Mouse (Mus musculus) layer of hippocampus, postnatal 36 days (tissue): ENCODE measurements at regions not wholly inside any gene's neighbourhood (a gene's known extent, or its start where the extent isn't known, plus 50 kb on each side); places are given as distances from the start of the nearest gene placed in this dataset.

Experiments
- DNase-seq, 2 experiments: peaks; one replicate each; pipeline ENCODE4 v3.0.0; 2022

DNA sequence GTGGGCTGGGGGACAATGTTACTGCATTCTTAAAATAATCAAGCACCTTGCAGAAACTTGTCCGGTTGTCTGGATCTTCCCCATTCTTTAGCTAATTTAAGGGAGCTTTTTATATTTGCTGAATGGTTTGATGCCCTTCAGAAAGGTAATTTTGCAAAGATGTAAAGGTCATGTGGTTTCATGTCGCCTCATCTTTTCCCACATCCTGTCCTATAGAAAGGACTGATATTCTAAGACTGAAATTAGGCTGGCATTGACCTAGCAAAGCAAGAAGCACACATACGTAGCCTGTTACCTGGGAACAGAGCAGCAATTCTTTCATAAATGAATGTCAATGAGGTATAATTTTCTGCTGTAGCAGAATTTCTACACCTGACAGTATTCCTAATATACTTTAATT, 315.4 kb downstream of the Cog6 start:
- no peak for DNase-seq

GRCm38 (mm10) chr3:52693813-52694212, 323.2 kb downstream of the Cog6 start:
- peak in 1 of 2 experiments; percentile 4 for DNase-seq

GRCm38 (mm10) chr3:52685434-52686181, 331.4 kb downstream of the Cog6 start:
- DNase-seq, result no peak

DNA sequence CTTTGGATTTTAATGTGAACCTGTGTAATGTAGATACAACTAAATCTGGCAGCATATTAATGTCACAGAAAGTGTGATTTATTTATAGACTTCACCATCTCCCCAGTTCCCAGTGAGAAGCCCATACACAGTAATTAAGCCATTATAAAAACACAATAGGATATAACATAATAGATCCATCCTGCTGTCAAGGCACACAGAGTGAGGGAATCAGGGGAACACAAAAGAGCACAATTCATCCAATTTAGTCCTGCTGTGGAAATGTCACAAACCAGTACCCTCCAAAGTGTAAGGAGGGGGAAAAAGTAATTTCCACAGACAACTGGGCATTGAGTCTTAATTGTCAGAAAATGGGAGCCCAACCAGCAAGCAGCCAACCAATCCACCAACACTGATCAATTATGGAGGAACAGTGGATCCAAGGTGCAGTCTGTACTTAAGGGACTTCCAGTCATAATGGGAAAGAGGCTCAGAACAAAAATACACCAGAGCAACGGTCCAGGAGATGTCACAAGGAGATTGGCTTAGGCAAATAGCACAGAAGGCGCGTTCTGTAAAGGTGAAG, 336.1 kb downstream of the Cog6 start:
- no peak for DNase-seq

- DNase-seq, result no peak
These were observed 340.0 kb downstream of the Cog6 start for GRCm38 (mm10) chr3:52676886-52677670.

GRCm38 (mm10) chr3:52670628-52671028, 346.4 kb downstream of the Cog6 start:
- no peak for DNase-seq

DNA sequence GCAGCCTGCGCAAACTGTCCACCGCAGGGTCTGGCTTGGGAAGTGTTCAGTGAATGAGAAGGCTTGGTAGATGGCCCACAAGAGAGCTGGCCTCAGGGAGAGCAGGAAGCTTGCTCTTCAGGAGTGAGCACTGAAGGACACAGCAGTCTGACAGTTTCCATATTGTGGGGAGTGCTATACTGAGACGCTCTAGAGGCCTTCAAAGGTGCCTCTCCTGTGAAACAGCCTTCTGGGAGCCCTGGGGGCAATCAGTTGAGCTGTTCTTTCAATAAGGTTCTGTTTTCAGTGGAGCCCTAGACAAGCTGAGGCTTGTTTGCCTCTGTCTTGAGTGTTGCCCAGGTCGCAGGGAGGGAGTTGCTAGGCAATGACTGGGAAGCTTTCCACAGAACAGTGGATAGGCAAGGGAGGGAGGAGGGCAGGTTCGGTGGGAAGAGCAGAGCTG, 353.9 kb downstream of the Cog6 start:
- peak; percentile 35 to 62 for DNase-seq

DNA sequence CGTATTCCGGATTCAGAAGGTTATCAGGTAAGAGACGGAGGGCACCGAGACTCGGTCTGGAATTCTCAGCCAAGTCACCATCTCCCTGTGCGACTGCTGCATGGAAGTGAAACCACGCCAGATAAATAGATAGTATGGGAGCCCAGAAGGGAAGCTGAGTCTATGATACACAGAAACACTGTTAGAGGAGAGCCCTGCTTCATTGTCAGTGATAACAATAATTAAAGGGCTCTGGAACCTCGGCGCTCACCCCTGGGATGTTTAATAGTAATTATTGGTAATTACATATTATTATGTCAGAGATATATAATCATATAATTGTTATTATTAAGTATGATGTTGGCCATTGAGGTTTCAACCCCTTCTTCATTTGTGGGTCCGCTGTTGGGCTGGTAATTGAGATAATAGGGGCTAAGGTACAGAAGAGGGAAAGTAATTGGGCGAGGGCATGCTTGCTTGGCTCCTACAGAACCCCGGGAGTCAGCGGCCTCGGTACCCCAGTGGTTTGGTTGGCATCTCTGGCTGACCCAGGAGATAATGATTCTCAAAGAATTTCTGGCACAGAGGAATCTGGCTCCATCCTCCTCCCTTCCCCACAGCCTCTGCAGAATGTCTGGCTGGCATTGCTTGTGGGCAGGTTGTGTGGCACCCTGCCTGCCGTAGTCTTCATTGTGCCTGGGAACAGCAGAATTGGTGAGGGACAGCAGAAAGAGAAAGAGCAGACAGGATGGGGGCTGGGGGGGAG, 354.7 kb downstream of the Cog6 start:
- DNase-seq, result peak; percentile 43 to 49

- DNase-seq, result no peak
These were observed 364.0 kb downstream of the Cog6 start for GRCm38 (mm10) chr3:52653006-52653405.

- DNase-seq, result no peak
These were observed 364.6 kb downstream of the Cog6 start for GRCm38 (mm10) chr3:52652476-52652870.

DNA sequence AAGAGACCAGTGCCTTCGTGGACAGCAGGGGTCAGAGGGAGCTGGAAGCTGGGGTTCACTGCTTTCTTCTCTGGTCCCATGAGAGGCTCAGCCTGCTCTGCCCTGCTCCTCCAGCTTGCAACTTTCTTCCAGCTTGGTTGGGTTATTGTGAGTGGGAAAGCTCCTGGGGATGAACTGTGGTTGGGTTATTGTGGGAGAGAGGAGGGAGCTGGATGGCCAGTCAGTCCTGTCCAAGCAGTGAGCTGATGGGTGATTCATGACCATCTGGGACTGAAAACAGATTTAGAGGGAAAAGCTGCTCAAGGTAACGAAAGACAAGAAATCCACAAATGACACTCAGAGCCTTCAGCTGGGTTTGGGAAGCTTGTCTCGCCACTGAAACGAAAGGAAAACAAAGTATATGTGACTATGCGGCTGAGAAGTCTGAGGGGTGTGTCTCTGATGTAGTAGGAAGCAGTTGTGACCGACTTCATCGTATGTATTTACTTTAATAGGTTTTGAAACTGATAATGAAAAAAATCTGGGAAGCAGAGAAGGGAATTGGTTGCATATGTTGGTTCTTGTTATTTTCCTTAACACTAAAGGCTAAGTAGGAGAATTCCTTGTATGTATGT, 365.1 kb downstream of the Cog6 start:
- no peak for DNase-seq

- no peak for DNase-seq
These were observed 367.0 kb downstream of the Cog6 start for GRCm38 (mm10) chr3:52650071-52650470.

DNA sequence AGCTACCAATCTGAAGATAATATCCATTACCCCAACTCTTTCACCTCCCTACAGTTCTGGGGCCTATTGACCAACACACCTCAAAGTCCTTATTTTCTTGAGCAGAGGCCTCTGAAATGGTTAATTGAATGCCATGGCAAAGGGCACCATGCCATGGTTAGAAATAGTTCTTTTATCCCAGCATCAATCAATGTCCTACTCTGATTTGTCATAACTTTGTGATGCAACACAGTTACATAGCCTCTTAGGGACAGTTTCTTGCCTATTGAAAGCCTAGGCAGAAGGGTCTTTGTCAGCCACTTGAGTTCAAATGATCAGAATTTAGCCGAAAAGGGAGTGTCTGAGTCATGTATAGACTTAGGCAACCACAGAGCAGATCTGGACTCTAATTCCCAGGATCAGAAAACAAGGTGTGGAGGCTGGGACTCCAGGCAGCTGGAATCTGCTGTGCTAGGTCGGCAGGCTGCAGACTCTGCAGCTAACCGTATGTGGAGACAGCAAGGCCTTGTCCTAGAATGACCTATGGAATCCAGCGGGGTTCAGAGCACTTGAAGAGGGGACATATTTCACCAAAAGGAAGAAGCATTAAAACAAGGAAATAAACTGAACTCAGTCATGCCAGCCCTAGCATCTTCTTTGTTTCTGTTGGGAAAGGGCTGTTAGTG, 368.1 kb downstream of the Cog6 start:
- DNase-seq, result no peak

DNA sequence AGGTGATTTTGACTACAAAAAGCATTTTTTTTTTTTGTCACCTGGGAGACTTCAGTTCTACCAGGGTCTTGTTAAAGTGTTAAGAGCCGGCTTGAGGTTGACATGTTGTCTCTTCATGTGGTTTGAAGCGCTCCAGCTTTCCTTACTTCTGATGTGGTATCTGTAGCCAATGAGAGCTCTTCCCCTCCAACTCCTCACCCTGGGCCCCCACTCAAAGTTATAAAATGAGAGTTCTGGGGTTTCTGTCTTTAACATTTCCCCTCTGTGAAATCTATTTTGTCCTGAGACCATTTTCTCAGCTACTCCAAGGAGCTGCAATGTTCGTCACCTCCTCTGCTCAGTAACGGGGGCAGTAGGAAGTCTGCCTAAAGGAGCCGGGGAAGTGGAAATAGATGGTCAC, 369.1 kb downstream of the Cog6 start:
- DNase-seq, result no peak

GRCm38 (mm10) chr3:52647161-52647692, 369.8 kb downstream of the Cog6 start:
- no peak for DNase-seq

DNA sequence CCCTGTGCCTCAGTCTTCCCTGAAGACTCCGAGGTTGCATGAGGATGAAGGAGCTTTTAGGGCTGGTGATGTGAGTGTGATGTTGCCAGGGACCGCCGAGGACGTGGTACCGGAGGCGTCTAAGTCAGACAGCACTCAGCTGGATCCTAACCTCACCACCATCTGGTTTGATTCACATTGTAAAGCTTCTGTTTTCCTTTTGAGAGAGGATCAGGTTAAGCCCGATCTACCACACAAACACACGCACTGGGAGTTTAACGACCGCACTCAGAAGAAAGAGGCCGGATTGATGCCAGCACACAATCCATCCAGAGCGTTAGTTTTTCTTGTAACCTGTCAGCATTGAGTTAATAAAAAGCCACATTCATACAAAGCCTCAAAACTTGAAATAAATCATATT, 371.9 kb downstream of the Cog6 start:
- DNase-seq, result no peak

GRCm38 (mm10) chr3:52644178-52645128, 372.6 kb downstream of the Cog6 start:
- peak; percentile 27 to 50 for DNase-seq

- no peak for DNase-seq
These were observed 373.2 kb downstream of the Cog6 start for GRCm38 (mm10) chr3:52643796-52644177.

GRCm38 (mm10) chr3:52643100-52643551, 373.9 kb downstream of the Cog6 start:
- DNase-seq, result peak; percentile 44 to 49
